Mouse (Mus musculus): ENCODE measurements around the gene Mrtfa. TPM values are rescaled to one million over a fixed set of nuclear protein-coding genes. Genes with fewer than 3 reads are reported as not detected.
A peak's percentile ranks its signal among the peaks of the same experiment; 100 is the strongest.

The Mrtfa gene
- total RNA-seq, 2 experiments from 2014 or later: 17.1 to 37.4 TPM

DNA sequence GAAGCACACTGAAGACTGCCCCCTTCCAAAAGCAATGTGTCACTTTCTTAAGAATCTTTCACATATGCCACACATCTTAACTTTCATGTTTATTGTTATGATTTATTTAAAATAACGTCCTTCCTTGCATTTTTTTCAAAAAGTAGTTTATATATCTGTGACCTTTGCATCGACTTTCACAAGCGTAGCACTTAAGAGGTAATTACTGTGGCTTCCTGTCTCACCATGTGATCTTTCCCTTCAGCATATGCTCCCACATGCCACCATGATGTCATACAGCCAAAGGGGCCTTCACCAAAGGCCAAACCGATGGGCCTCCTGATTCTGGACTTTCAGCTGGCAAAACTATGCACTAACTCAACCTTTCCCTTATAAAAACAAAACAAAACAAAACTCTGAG is 109.3 kb downstream of the Mrtfa start:
- no peak for DNase-seq
- intact Hi-C loops (cut with DNase I; ENCODE audit: low total_unique reads): no loop called here

- intact Hi-C loops (cut with DNase I; ENCODE audit: low total_unique reads): no loop called here
- no peak for DNase-seq
Measured at GRCm38 (mm10) chr15:81080405-81080804, 110.2 kb downstream of the Mrtfa start.

DNA sequence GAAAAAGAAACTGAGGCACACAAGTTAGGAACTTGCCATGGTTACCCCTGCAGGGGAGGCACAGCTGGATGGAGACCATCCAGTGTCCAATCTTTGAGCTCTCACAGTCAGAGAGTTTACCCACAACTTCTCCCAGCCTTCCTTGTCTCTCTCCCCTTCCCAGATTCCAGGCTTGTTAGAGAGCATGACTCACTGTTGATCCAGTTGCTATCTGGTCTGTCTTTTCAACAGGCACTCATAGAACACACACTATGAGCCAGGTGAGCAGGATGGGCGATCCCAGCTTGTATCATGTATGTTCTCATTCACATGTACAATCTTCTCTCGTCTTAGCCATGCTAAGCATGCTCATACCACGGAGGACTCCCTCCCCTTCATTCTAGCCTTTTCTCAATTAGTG is 111.3 kb downstream of the Mrtfa start:
- intact Hi-C loops (cut with DNase I; ENCODE audit: low total_unique reads): loop anchor here (5.0 kb wide), 1 partner anchor 118 kb away; no protein-coding TSS in a partner anchor

DNA sequence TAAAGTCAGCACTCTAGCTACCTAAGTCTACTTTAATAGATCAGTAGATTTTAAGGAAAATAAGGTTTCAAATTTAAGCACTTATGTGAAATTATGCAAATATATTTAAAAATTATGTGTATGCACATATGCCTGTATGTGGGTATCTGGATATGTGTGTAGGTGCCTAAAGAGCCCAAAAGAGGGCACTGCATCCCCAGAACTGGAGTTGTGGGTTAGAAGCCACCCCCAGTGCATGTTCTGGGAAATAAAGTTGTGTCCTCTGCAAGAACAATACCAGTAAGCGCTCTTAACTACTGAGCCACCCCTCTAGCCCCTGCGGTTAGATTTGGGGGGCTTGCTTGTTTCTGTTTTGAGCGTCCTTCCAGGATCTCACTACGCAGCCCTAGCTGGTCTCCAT is 113.0 kb downstream of the Mrtfa start:
- intact Hi-C loops (cut with DNase I; ENCODE audit: low total_unique reads): loop anchor here (5.0 kb wide), 1 partner anchor 120 kb away; no protein-coding TSS in a partner anchor
- DNase-seq: no peak

More for the DNA sequence above, 111.3 kb downstream of the Mrtfa start:
- DNase-seq: no peak

DNA sequence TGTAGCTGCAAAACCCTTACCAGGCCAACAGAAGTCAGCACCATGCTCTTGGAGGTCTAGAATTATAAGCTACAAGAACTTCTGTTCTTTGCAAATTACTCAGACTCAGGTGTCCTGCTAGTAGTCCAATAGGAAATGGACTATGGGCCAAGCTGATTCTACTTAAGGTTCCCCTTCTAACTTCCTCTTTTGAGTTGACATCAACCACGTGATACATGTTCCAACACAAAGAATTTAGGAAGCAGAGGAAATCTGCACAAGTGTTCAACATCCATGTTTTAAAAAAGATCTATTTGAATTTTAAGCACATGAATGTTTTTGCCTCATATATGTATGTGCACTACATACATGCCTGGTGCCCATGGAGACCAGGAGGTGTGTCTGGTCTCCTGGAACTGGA is 116.0 kb downstream of the Mrtfa start:
- no peak for DNase-seq
- intact Hi-C loops (cut with DNase I; ENCODE audit: low total_unique reads): no loop called here

- intact Hi-C loops (cut with DNase I; ENCODE audit: low total_unique reads): no loop called here
- no peak for DNase-seq
Measured at GRCm38 (mm10) chr15:81073751-81074150, 116.8 kb downstream of the Mrtfa start.

- no peak for DNase-seq
- intact Hi-C loops (cut with DNase I; ENCODE audit: low total_unique reads): no loop called here
Measured at GRCm38 (mm10) chr15:81072748-81073147, 117.8 kb downstream of the Mrtfa start.

DNA sequence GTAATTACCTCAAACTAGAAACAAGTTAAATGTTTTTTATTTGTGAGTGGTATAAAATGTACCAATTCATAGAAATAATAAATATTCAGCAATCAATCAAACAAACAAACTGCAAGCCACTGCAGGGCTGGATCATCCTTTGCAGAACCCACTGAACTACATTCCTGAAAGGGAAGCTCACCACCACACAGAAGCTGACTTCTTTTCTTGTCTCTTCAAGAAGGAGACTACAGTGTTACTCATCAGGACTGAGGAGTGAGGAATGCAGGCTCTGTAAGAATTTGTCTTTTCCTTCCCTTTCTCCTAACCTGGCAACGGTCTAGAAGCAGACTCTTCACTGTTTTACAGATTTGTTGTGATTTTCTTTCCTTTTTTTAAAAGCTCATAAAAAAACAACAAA is 120.1 kb downstream of the Mrtfa start:
- no peak for DNase-seq
- intact Hi-C loops (cut with DNase I; ENCODE audit: low total_unique reads): no loop called here

DNA sequence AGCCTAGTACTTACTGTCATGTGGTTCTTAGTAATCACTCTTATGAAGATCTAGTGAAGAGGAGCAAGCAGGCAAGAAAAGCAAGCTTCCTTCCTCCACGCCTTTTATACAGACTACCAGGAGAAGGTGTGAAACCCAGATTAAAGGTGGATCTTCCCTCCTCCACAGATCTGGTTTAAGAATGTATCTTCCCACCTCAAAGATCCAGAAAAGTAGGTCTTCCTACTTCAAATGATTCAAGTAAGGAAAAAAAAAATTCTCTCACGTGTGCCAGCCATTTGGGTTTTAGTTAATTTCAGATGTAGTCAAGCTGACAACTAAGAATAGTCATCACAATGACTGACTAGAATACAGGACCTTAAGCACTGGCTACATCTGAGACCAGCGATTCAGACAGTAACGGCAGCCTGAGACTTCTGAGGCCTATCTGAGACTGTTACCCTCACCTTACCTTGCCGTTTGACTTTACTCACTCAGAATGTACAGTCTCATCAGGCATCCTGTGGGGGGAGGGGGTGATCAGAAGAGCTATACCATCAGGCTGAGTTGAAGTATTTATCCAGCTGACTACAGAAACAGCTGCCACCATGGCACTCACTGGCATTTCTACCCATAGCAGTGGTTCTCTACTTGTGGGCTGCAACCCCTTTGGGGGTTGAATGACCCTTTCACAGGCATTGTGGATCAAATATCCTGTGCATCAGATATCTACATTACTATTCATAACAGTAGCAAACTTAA is 121.7 kb downstream of the Mrtfa start:
- intact Hi-C loops (cut with DNase I; ENCODE audit: low total_unique reads): loop anchor here (5.0 kb wide), 1 partner anchor 37 kb away; no protein-coding TSS in a partner anchor
- DNase-seq: no peak

- intact Hi-C loops (cut with DNase I; ENCODE audit: low total_unique reads): loop anchor here (5.0 kb wide), 1 partner anchor 35 kb away; no protein-coding TSS in a partner anchor
- no peak for DNase-seq
Measured at GRCm38 (mm10) chr15:81067761-81068160, 122.8 kb downstream of the Mrtfa start.

GRCm38 (mm10) chr15:81066976-81067375 is 123.6 kb downstream of the Mrtfa start:
- DNase-seq: peak; percentile 61
- intact Hi-C loops (cut with DNase I; ENCODE audit: low total_unique reads): loop anchor here (5.0 kb wide), 1 partner anchor 35 kb away; no protein-coding TSS in a partner anchor

DNA sequence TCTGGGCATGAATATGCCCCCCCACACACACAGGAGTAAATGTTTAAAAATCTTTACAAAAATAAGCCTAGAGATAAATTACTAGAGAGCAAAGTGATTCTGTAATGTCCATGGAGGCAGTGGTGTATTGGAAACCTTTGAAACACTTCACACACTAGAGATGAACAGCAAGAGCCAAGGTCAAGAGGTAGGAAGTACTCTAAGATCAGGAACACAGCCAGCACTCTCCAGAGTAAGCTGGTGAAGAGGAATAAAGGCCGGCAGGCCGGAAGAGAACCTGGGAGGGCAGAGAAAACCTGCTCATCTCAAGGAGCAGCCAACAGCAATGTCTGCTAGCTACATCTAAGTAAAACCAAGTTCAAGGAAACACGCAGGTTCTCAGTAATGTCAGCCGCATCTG is 125.9 kb downstream of the Mrtfa start:
- intact Hi-C loops (cut with DNase I; ENCODE audit: low total_unique reads): loop anchor here (5.0 kb wide), 1 partner anchor 32 kb away; no protein-coding TSS in a partner anchor
- DNase-seq: no peak

DNA sequence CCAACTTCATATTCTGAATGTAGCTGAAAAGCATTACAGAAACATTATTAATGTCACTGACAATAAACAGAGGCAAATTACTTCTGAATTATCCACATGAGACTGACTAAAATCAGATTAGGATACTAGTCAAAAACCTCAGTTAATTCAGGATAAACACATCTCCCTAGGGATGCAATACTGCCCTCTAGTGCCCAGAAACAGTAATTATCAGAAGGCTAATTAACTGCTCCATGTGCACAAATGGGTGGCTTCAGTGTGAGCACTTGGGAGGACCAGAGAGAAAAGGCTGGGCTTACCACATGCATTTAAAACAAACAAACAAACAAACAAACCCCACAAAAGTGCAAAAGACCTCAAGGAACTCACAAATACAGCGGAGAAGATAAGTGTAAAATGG is 126.4 kb downstream of the Mrtfa start:
- DNase-seq: no peak
- intact Hi-C loops (cut with DNase I; ENCODE audit: low total_unique reads): no loop called here

DNA sequence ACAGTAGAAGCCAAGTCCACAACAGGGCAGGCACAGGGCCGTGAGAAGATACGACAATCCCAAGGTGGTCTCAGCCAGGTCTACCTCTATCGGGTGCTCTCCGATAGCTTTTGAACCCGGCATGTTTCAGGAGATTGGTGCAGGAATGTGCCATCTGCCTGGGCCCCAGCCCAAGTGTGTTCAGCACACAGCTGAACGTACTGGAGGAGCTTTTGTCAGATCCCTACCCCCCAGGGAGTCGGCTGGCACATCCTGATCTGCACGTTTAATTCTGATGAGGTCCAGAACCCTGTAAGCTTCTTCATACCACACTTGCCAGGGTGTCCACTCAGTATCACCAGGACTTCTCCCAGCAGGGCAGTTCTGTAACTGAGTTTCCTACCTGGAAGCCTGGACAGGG is 127.9 kb downstream of the Mrtfa start:
- intact Hi-C loops (cut with DNase I; ENCODE audit: low total_unique reads): no loop called here
- peak; percentile 50 for DNase-seq

GRCm38 (mm10) chr15:81062175-81062588 is 128.4 kb downstream of the Mrtfa start:
- intact Hi-C loops (cut with DNase I; ENCODE audit: low total_unique reads): no loop called here

DNA sequence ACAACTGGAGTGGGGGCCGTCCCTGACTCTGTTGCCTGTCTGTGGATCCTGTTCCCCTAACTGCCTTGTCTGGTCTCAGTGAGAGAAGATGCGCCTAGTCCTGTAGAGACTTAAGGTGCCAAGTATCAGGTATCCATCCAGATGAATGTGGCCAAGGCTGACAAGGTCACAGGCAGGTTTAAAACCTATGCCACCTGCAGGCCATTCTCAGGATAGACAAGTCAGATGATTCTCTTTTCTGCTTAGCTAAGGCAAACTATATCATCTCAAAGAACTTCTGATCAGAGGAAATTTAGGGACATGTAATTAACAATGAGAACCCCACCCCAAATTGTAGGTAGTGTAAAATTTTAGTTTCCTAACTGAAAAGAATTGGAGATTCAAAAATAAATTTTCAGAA is 129.6 kb downstream of the Mrtfa start:
- intact Hi-C loops (cut with DNase I; ENCODE audit: low total_unique reads): no loop called here

More at GRCm38 (mm10) chr15:81062175-81062588, 128.4 kb downstream of the Mrtfa start:
- peak; percentile 57 for DNase-seq

DNA sequence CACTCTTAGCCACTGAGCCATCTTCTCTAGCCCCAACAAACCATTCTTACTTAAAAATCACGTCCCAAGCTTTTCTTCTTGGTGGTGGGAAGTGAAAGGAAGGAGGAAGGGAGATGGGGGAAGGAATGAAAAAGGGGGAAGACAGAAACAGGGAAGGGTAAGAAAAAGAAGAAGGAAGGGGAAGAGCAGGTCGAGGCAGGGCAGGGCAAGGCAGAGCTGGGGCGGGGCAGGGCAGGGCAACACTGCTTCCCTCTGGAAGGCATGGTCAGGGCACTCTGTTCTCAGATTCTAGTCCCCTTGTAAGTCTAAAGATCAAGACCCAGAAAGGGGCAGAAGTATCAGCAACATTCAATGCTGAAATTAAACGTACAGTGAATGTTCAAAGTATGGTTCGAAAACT is 132.8 kb downstream of the Mrtfa start:
- no peak for DNase-seq
- intact Hi-C loops (cut with DNase I; ENCODE audit: low total_unique reads): no loop called here

More for the DNA sequence above, 129.6 kb downstream of the Mrtfa start:
- no peak for DNase-seq

DNA sequence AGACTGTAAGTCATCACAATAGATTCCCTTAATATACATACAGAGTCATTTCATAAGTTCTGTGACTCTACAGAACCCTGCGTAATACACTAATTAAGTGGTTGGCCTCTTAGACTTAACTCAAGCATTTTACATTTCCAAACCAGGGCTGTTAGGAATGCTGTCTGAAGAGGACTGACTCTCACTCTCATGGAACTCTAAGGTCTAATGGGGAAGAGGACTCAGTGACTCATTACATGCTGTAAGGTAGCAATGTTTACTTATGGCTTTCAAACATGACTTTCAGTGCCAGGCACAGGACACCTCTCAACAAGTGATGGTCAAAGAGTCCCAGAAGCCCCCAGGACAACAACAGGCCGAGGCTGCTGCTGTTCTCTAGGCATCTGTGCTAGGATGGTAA is 135.1 kb downstream of the Mrtfa start:
- intact Hi-C loops (cut with DNase I; ENCODE audit: low total_unique reads): no loop called here
- DNase-seq: no peak

DNA sequence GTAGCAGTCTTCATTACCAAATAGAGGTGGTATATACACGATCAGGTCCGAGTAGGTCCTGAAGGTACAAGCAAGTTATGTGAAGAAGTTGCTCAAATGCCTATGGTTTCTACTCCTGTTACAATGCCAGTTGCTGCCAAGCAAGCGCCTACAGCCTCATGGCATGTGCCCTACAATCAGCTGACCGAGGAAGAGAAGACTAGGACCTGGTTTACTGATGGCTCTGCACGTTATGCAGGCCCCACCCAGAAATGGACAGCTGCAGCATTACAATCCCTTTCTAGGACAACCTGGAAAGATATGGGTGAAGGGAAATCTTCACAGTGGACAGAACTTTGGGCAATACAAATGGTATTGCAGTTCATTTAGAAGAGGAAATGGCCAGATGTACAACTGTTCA is 138.1 kb downstream of the Mrtfa start:
- no peak for DNase-seq
- intact Hi-C loops (cut with DNase I; ENCODE audit: low total_unique reads): no loop called here

- DNase-seq: no peak
- intact Hi-C loops (cut with DNase I; ENCODE audit: low total_unique reads): no loop called here
Measured at GRCm38 (mm10) chr15:81050488-81050887, 140.1 kb downstream of the Mrtfa start.

DNA sequence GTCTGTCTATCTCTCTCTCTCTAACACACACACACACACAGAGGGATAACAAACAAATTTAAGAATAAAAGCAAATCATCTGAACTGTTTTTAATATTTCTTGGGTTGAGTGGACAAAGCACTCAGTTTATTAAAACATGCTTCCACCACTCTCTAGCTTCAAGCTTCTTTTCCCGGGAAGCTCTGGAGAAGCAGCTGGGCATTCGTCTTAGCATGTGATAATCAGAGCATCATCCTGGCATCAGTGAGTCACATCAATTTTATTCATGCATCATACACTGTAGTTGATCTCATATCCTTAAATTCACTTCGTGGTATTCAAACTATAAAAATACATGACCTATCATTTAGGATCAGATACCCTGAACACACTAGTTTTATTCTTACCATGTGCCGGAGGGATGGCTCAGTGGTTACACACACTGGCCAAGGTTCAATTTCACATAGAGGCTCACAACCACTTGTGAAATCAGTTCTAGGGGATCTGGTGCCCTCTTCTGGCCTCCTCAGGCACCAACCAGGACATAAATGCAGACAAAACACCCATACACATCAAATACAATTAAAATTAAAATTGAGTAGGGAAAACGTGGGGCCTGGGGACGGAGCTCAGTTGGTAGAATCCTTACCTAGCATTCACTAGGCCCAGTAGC is 141.0 kb downstream of the Mrtfa start:
- no peak for DNase-seq
- intact Hi-C loops (cut with DNase I; ENCODE audit: low total_unique reads): no loop called here
